Mouse (Mus musculus) thymus, adult 2 months (tissue): ENCODE results near the gene Aldh1a2.

Experiments
- CTCF ChIP-seq: fragments of 200-500 bp; IDR thresholded peaks from 2 replicates; pipeline ENCODE4 v1.5.1; 2012; ENCODE audit warnings: mild to moderate bottlenecking, control low read depth, low read length, moderate library complexity, borderline replicate concordance; ENCODE audit not compliant: control insufficient read depth, poor library complexity, insufficient read depth; ENCODE audit errors: extremely low read depth
- POLR2A ChIP-seq: fragments of 200-500 bp; IDR thresholded peaks from 2 replicates; pipeline ENCODE4 v1.6.1; 2012; ENCODE audit warnings: mild to moderate bottlenecking, low read length, control low read depth, moderate library complexity; ENCODE audit not compliant: control insufficient read depth, poor library complexity, insufficient read depth; ENCODE audit errors: extremely low read depth

- TF ChIP-seq POLR2A (no peak), CTCF (no peak)
Observed at GRCm38 (mm10) chr9:71213636-71214035, 2.0 kb upstream of the Aldh1a2 start.
